Mouse (Mus musculus): ENCODE data around the gene Cdh26. TPM values are rescaled to one million over a fixed set of nuclear protein-coding genes. Genes with fewer than 3 reads are reported as not detected.

Gene Cdh26
- polyA plus RNA-seq, 1 experiment from 2014 or later: 0.73 TPM

DNA sequence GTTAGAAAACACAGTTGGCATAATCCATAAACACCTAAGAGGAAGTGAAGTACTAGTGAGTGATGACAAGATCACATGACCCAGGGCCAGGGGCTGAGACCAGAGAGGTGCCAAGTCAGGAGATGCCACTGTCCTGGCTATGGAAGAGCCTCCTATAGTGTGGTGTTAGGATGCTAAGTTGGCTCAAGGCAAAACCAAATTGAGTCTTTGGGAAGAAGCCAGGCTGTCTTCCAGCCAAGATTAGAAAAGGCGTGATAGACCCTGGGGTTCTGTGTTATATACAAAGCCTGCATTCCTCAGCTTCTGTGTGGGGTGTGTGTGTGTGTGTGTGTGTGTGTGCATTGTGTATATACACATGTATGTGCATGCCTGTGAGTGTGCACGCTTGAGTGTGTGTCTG is 48.7 kb downstream of the Cdh26 start:
- Histone ChIP-seq H3K4me2 (ENCODE audit: low read length) (no peak overlapping the region), H3K4me1 (replicated peaks; ENCODE audit: control insufficient read depth, insufficient read depth, low read length) (no peaks in the 10 kb centered on the region), H3K4me3 (ENCODE audit: low read depth, low read length) (no peak overlapping the region), H3K27ac (ENCODE audit: low read depth) (no peak overlapping the region), H3K27me3 (replicated peaks; ENCODE audit: control insufficient read depth, insufficient read depth, low read length) (no peaks in the 10 kb centered on the region), H3K36me3 (ENCODE audit: control insufficient read depth, insufficient read depth, low read length) (no peaks in the 10 kb centered on the region), H3K9me3 (ENCODE audit: control insufficient read depth, low read length) (no peaks in the 10 kb centered on the region), H3K9ac (ENCODE audit: low read length) (no peak overlapping the region)
- DNase-seq (ENCODE audit: low spot score) (no peak), ATAC-seq (replicated peaks; ENCODE audit: low FRiP score, low TSS enrichment, low read depth) (no peak)
- 78% methylated on average over 2 of the region's 2 CpGs for WGBS

DNA sequence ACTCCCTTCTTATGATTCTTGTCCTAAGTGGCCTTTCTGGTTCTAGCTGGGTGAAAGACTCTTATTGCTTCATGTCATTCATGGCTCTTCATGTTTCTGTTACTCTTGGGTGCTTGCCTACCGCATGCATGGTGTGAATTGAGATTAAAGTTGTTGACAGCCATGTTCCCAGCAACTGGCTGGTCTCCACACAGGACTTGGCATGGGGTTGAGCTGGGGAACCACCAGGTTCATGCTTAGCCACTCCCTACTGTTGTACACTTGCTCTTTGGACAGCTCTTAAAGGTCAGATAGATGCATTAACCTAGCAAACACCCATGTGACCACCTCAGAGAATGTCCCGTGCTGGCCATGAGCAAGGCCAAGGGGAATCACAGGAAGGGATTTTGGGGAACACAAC is 50.6 kb downstream of the Cdh26 start:
- H3K36me3 ChIP-seq (ENCODE audit: control insufficient read depth, insufficient read depth, low read length): no peaks in the 10 kb centered on the region
- ATAC-seq (replicated peaks; ENCODE audit: low FRiP score, low TSS enrichment, low read depth) (no peak), DNase-seq (ENCODE audit: low spot score) (no peak)
- WGBS: 74% methylated on average over 2 of the region's 2 CpGs
- no peaks in the 10 kb centered on the region for H3K27me3 ChIP-seq (replicated peaks; ENCODE audit: control insufficient read depth, insufficient read depth, low read length)
- H3K9ac ChIP-seq (ENCODE audit: low read length): no peak overlapping the region
- H3K4me3 ChIP-seq (ENCODE audit: low read depth, low read length): no peak overlapping the region
- no peaks in the 10 kb centered on the region for H3K4me1 ChIP-seq (replicated peaks; ENCODE audit: control insufficient read depth, insufficient read depth, low read length)
- no peak overlapping the region for H3K27ac ChIP-seq (ENCODE audit: low read depth)
- no peaks in the 10 kb centered on the region for H3K9me3 ChIP-seq (ENCODE audit: control insufficient read depth, low read length)
- no peak overlapping the region for H3K4me2 ChIP-seq (ENCODE audit: low read length)

DNA sequence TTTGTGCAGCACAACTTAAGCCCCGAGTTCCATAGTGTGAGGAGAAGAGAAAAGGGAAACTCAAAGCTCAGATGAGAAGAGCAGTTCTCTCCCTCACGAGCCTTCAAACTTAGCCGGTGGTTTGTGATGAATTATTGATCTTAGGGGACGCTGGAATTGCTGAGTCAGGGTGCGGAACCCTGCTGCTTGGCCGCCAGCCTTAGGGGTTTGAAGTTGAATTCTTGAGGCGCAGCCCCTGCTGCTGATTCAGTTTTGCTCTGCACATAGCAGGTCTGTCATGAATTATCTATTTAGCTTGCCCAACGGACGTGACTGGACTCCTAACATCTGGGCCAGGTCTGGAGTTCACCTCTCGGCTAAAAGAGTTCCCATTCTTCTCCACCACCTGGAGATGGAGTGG is 53.1 kb downstream of the Cdh26 start:
- H3K27me3 ChIP-seq (replicated peaks; ENCODE audit: control insufficient read depth, insufficient read depth, low read length): no peaks in the 10 kb centered on the region
- H3K4me3 ChIP-seq (ENCODE audit: low read depth, low read length): no peak overlapping the region
- no peaks in the 10 kb centered on the region for H3K9me3 ChIP-seq (ENCODE audit: control insufficient read depth, low read length)
- no peak overlapping the region for H3K9ac ChIP-seq (ENCODE audit: low read length)
- 44% methylated on average over 10 of the region's 10 CpGs for WGBS
- H3K4me2 ChIP-seq (ENCODE audit: low read length): no peak overlapping the region
- ATAC-seq (replicated peaks; ENCODE audit: low FRiP score, low TSS enrichment, low read depth) (no peak), DNase-seq (ENCODE audit: low spot score) (no peak)
- no peaks in the 10 kb centered on the region for H3K36me3 ChIP-seq (ENCODE audit: control insufficient read depth, insufficient read depth, low read length)
- H3K4me1 ChIP-seq (replicated peaks; ENCODE audit: control insufficient read depth, insufficient read depth, low read length): no peaks in the 10 kb centered on the region
- H3K27ac ChIP-seq (ENCODE audit: low read depth): no peak overlapping the region

DNA sequence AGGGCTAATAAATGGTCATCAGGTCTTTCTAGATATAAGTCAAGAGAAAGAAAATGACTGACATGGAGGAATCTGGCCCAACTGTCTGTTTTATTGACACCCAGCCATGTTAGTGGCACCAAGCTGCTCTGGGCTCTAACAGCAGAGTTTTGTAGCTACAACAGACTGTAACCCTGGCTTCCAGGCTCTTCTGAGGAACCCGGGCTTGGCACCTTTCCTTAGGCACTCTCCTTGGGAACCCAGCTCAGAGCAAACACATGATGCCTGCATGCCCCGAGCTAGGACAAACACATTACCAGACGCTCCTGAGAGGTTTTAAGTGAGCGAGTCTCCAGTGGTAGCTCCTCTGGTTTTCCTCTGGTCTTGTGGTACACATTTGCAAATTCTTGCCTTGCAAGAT is 57.9 kb downstream of the Cdh26 start:
- H3K4me2 ChIP-seq (ENCODE audit: low read length): no peak overlapping the region
- no peak overlapping the region for H3K4me3 ChIP-seq (ENCODE audit: low read depth, low read length)
- H3K27ac ChIP-seq (ENCODE audit: low read depth): no peak overlapping the region
- no peak for DNase-seq (ENCODE audit: low spot score)
- H3K4me1 ChIP-seq (replicated peaks; ENCODE audit: control insufficient read depth, insufficient read depth, low read length): no peaks in the 10 kb centered on the region
- 55% methylated on average over 4 of the region's 4 CpGs for WGBS
- H3K9ac ChIP-seq (ENCODE audit: low read length): no peak overlapping the region
- no peaks in the 10 kb centered on the region for H3K27me3 ChIP-seq (replicated peaks; ENCODE audit: control insufficient read depth, insufficient read depth, low read length)
- H3K36me3 ChIP-seq (ENCODE audit: control insufficient read depth, insufficient read depth, low read length): no peaks in the 10 kb centered on the region
- H3K9me3 ChIP-seq (ENCODE audit: control insufficient read depth, low read length): no peaks in the 10 kb centered on the region
- ATAC-seq (replicated peaks; ENCODE audit: low FRiP score, low TSS enrichment, low read depth): no peak

DNA sequence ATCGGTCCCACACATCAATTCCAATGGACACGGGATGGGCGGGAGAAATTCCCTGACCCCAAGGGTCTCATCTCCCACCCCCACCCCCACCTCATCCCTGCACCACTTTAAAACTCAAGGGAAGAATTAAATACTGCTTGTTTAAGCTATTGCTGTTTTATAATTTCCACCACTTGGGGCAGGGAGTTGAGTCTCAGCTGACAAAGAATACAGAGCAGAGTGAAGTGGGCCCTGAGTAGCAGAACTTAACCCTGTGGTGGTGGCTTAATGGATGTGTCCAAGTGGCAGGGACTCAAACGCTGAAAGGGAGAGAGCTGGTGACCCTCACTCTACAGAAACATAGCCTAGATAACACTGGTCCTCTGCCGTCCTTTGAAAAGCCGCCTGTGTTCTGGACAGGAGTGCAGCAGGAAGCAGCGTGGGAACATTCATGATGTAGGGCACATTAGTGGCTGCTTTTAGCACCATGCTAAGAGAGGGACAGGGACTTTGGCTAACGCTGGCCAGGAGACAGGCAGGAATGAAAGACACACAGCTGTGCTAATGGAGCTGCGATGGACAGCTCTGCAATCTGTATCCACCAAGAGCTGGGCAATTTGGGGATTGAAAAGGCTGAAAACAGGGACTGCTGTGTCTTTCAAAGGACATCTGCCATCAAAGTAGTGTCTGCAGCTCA is 60.1 kb downstream of the Cdh26 start:
- H3K36me3 ChIP-seq (ENCODE audit: control insufficient read depth, insufficient read depth, low read length): no peaks in the 10 kb centered on the region
- H3K27me3 ChIP-seq (replicated peaks; ENCODE audit: control insufficient read depth, insufficient read depth, low read length): no peaks in the 10 kb centered on the region
- H3K4me2 ChIP-seq (ENCODE audit: low read length): no peak overlapping the region
- H3K4me3 ChIP-seq (ENCODE audit: low read depth, low read length): no peak overlapping the region
- no peak overlapping the region for H3K27ac ChIP-seq (ENCODE audit: low read depth)
- WGBS: 70% methylated on average over 9 of the region's 9 CpGs
- no peaks in the 10 kb centered on the region for H3K4me1 ChIP-seq (replicated peaks; ENCODE audit: control insufficient read depth, insufficient read depth, low read length)
- H3K9me3 ChIP-seq (ENCODE audit: control insufficient read depth, low read length): no peaks in the 10 kb centered on the region
- ATAC-seq (replicated peaks; ENCODE audit: low FRiP score, low TSS enrichment, low read depth) (no peak), DNase-seq (ENCODE audit: low spot score) (no peak)
- H3K9ac ChIP-seq (ENCODE audit: low read length): no peak overlapping the region

DNA sequence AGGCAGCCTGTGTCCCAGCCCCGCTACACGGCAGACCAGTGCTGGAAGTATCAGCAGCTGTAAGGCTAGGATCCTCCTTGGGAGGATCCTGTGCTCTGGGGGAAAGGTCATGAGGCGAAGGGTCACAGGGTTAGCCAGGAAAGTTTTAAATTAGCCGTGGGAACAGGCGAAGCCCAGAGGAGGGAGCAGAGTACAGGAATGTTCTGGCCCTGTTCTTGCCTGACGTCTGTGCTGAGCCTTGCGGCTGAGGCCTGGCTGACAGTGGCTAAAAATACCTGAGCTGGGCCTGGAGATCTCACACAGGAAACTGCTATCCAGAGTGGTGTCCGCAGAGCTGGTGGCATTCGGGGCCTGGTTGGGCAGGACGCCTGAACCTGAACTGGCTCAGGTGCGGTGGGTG is 63.7 kb downstream of the Cdh26 start:
- Histone ChIP-seq H3K4me3 (ENCODE audit: low read depth, low read length) (no peak overlapping the region), H3K4me1 (replicated peaks; ENCODE audit: control insufficient read depth, insufficient read depth, low read length) (peaks cover 4% of the 10 kb centered on the region; the same call in 1 of the 2 replicates), H3K27me3 (replicated peaks; ENCODE audit: control insufficient read depth, insufficient read depth, low read length) (no peaks in the 10 kb centered on the region), H3K9ac (ENCODE audit: low read length) (no peak overlapping the region), H3K4me2 (ENCODE audit: low read length) (no peak overlapping the region), H3K36me3 (ENCODE audit: control insufficient read depth, insufficient read depth, low read length) (no peaks in the 10 kb centered on the region), H3K9me3 (ENCODE audit: control insufficient read depth, low read length) (no peaks in the 10 kb centered on the region), H3K27ac (ENCODE audit: low read depth) (no peak overlapping the region)
- 54% methylated on average over 11 of the region's 11 CpGs for WGBS
- DNase-seq (ENCODE audit: low spot score): no peak
- ATAC-seq (replicated peaks; ENCODE audit: low FRiP score, low TSS enrichment, low read depth): no peak

DNA sequence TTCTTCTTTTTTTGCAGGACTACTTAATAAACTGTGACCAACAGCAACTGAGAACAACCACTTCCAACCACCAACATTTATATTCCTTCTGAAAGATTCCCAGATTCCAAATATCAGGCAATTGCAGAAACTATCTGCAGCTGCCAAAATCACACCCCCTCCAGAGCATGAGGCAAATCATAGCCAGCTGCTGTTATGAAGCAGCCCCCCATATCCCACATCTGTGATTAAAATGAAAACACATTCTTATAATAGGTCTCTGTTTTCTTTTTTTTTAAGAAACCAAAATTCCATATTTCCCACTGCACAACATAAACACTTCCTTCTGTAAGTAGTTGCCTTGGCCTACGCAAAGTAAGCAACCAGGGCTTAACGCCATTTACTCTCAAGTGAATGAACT is 65.5 kb downstream of the Cdh26 start:
- ATAC-seq (replicated peaks; ENCODE audit: low FRiP score, low TSS enrichment, low read depth) (no peak), DNase-seq (ENCODE audit: low spot score) (no peak)
- Histone ChIP-seq H3K4me3 (ENCODE audit: low read depth, low read length) (no peak overlapping the region), H3K9me3 (ENCODE audit: control insufficient read depth, low read length) (no peaks in the 10 kb centered on the region), H3K4me2 (ENCODE audit: low read length) (no peak overlapping the region), H3K27ac (ENCODE audit: low read depth) (no peak overlapping the region), H3K36me3 (ENCODE audit: control insufficient read depth, insufficient read depth, low read length) (no peaks in the 10 kb centered on the region), H3K9ac (ENCODE audit: low read length) (no peak overlapping the region), H3K4me1 (replicated peaks; ENCODE audit: control insufficient read depth, insufficient read depth, low read length) (peaks cover 4% of the 10 kb centered on the region; the same call in 1 of the 2 replicates), H3K27me3 (replicated peaks; ENCODE audit: control insufficient read depth, insufficient read depth, low read length) (no peaks in the 10 kb centered on the region)
- 91% methylated on average over 2 of the region's 2 CpGs for WGBS

DNA sequence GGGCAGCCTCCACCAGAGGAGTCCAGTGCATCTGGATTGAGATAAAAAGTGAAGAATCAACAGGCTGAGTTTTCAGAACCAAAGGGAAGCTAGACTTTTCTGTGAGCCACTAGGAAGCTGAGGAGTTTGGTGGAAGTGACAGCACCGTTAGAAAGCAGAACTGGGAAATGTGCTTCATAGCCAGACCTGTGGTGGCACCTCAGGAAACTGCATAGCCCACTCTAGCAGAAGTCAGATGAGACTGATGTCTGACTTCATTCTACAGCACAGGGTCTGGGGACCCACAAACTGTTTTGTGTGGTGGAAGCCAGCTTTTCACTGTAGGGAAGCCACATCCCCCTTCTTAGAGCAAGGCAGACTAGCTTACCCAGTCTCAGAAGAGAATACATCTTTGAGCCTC is 67.6 kb downstream of the Cdh26 start:
- peaks cover 4% of the 10 kb centered on the region; the same call in 1 of the 2 replicates for H3K4me1 ChIP-seq (replicated peaks; ENCODE audit: control insufficient read depth, insufficient read depth, low read length)
- no peak overlapping the region for H3K4me2 ChIP-seq (ENCODE audit: low read length)
- no peak overlapping the region for H3K9ac ChIP-seq (ENCODE audit: low read length)
- no peak for DNase-seq (ENCODE audit: low spot score)
- no peaks in the 10 kb centered on the region for H3K36me3 ChIP-seq (ENCODE audit: control insufficient read depth, insufficient read depth, low read length)
- WGBS: 71% methylated on average over 1 of the region's 1 CpGs
- H3K27ac ChIP-seq (ENCODE audit: low read depth): no peak overlapping the region
- H3K4me3 ChIP-seq (ENCODE audit: low read depth, low read length): no peak overlapping the region
- no peaks in the 10 kb centered on the region for H3K27me3 ChIP-seq (replicated peaks; ENCODE audit: control insufficient read depth, insufficient read depth, low read length)
- no peaks in the 10 kb centered on the region for H3K9me3 ChIP-seq (ENCODE audit: control insufficient read depth, low read length)
- no peak for ATAC-seq (replicated peaks; ENCODE audit: low FRiP score, low TSS enrichment, low read depth)

DNA sequence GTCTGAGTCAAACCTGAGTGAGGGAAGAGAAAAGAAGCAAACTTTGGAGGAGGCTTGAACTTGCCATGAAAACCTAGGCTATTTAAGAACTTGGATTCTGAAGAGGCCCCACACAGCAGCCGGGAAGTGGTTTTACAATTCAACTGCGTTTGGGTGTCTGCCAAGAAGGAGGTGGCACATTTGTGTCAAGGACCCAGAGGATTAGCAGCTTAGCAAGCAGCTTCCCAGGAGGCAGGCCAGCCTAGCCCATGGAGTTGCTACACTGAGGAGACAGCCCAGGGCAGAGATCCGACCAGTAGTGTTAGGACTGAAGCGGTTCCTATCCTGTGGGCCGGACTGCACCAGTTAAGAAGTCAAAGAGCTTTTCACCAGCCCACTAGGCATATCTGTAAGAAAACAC is 68.1 kb downstream of the Cdh26 start:
- Histone ChIP-seq H3K4me3 (ENCODE audit: low read depth, low read length) (no peak overlapping the region), H3K9me3 (ENCODE audit: control insufficient read depth, low read length) (no peaks in the 10 kb centered on the region), H3K4me1 (replicated peaks; ENCODE audit: control insufficient read depth, insufficient read depth, low read length) (peaks cover 4% of the 10 kb centered on the region; the same call in 1 of the 2 replicates), H3K9ac (ENCODE audit: low read length) (no peak overlapping the region), H3K27me3 (replicated peaks; ENCODE audit: control insufficient read depth, insufficient read depth, low read length) (no peaks in the 10 kb centered on the region), H3K36me3 (ENCODE audit: control insufficient read depth, insufficient read depth, low read length) (no peaks in the 10 kb centered on the region), H3K4me2 (ENCODE audit: low read length) (no peak overlapping the region), H3K27ac (ENCODE audit: low read depth) (no peak overlapping the region)
- ATAC-seq (replicated peaks; ENCODE audit: low FRiP score, low TSS enrichment, low read depth): 0 out of 2 replicates have a peak, but pooled peaks have one; percentile 26
- no peak for DNase-seq (ENCODE audit: low spot score)
- 55% methylated on average over 5 of the region's 5 CpGs for WGBS
